Mouse (Mus musculus) olfactory bulb, adult 2 months (tissue): ENCODE results near the gene Tctex1d4.

ENCODE experiments used
- CTCF ChIP-seq: fragments of 200-500 bp; IDR thresholded peaks from 2 replicates; pipeline ENCODE4 v1.5.1; 2012; ENCODE audit warnings: low read depth, mild to moderate bottlenecking, low read length, moderate library complexity; ENCODE audit not compliant: insufficient read depth
- POLR2A ChIP-seq: fragments of 200-500 bp; IDR thresholded peaks from 2 replicates; pipeline ENCODE4 v1.6.1; 2012; ENCODE audit warnings: mild to moderate bottlenecking, low read depth, low read length, moderate library complexity; ENCODE audit not compliant: insufficient read depth

DNA sequence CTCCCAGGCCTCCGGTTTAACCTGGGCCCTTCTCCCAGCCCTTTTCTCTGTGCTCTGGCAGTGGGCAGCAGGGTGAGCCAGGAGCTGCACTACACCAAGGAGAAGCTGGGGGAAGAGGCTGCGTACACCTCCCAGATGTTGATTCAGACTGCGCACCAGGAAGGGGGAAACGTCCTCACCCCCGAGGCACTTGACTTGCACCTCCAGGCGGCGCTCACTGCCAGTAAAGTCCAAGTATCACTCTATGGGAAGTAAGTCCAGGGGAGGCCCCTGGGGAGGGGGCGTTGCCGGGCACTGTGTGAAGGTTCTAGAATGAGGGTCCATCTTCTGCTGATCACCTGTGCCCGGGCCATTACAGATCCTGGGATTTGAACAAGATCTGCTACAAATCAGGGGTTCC, 21.9 kb upstream of the Tctex1d4 start:
- TF ChIP-seq CTCF (no peak), POLR2A (no peak)
